Mouse (Mus musculus): ENCODE measurements around the gene 0610040J01Rik. TPM values are rescaled to one million over a fixed set of nuclear protein-coding genes. Genes with fewer than 3 reads are reported as not detected.

The 0610040J01Rik gene
- polyA plus RNA-seq, 1 experiment from 2014 or later, result 0.60 TPM

- Histone ChIP-seq H3K27me3 (replicated peaks) (peaks cover 30% of the 10 kb centered on the region), H3K4me3 (no peak overlapping the region), H3K9ac (no peak overlapping the region), H3K4me1 (replicated peaks) (no peaks in the 10 kb centered on the region), H3K4me2 (no peak overlapping the region), H3K36me3 (no peaks in the 10 kb centered on the region), H3K9me3 (replicated peaks) (no peaks in the 10 kb centered on the region), H3K27ac (ENCODE audit: poor library complexity, severe bottlenecking) (no peak overlapping the region)
- 0 out of 2 replicates have a peak, but pooled peaks have one; percentile 22 for ATAC-seq (ENCODE audit: insufficient number of reproducible peaks, low FRiP score)
- 42% methylated on average over 13 of the region's 13 CpGs for WGBS
Measured at GRCm38 (mm10) chr5:63906149-63907093, 94.3 kb downstream of the 0610040J01Rik start.

- Histone ChIP-seq H3K27me3 (replicated peaks) (peaks cover 40% of the 10 kb centered on the region), H3K4me3 (no peak overlapping the region), H3K36me3 (no peaks in the 10 kb centered on the region), H3K27ac (ENCODE audit: poor library complexity, severe bottlenecking) (no peak overlapping the region), H3K9ac (no peak overlapping the region), H3K4me2 (no peak overlapping the region), H3K4me1 (replicated peaks) (no peaks in the 10 kb centered on the region), H3K9me3 (replicated peaks) (no peaks in the 10 kb centered on the region)
- no peak for ATAC-seq (ENCODE audit: insufficient number of reproducible peaks, low FRiP score)
- WGBS, result 46% methylated on average over 4 of the region's 4 CpGs
Measured at GRCm38 (mm10) chr5:63907513-63907912, 95.3 kb downstream of the 0610040J01Rik start.

DNA sequence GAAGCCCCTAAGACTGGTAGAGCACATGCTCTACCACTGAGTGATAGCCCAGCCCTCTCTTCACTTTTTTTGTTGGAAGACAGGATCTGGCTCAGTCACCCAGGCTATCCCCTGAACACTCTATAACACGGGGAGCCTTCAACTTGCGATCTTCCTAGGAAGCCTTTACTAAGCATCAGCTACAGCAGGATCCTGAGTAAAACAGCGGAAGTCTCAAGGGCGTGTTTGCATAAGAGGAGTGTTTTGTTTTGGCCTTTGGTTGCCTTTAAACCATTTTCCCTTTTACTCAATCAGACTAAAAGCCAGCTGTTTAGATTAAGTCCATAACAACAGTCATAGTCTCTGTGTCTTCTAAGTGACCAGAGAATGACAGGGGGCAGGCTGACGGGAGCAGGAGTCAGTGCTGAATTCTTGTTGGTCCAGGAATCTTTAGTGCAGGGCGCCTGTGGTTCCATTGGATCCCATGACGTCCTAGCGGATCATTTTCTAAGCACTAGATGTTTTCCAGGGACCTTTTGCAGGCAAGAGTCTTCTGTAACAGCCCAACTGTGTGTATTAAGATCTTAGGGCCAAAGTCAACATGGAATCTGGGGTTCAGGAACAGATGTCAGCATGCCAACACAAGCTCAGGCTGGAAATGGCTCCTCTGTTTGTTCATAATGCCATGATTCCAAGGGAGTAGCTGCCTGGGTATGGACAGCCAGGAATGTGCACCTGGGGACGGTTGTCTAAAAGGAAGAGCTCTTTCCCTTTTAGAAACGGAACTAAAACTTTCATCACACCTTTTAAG, 98.2 kb downstream of the 0610040J01Rik start:
- Histone ChIP-seq H3K4me2 (no peak overlapping the region), H3K4me3 (no peak overlapping the region), H3K9me3 (replicated peaks) (no peaks in the 10 kb centered on the region), H3K4me1 (replicated peaks) (no peaks in the 10 kb centered on the region), H3K27me3 (replicated peaks) (peaks cover 29% of the 10 kb centered on the region), H3K9ac (no peak overlapping the region), H3K27ac (ENCODE audit: poor library complexity, severe bottlenecking) (no peak overlapping the region), H3K36me3 (no peaks in the 10 kb centered on the region)
- 80% methylated on average over 10 of the region's 10 CpGs for WGBS
- ATAC-seq (ENCODE audit: insufficient number of reproducible peaks, low FRiP score), result no peak

DNA sequence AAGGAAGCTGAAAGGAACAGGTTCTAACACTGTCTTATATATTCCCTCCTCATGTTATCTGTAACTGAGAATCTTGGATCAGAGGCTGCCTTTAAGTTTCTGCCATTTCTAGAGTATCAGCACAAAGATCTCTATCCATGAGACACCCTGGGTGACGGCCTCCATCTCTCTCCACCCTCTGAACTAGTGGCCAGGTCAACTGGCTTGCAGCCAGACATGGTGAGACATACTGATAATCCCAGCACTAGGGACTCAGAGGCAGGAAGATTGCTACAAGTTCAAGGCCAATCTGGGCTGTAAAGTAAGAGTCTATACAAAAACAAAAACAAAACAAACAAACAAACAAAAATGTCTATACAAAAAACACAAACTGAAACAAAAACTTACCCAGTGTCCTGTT, 102.7 kb downstream of the 0610040J01Rik start:
- Histone ChIP-seq H3K4me1 (replicated peaks) (no peaks in the 10 kb centered on the region), H3K36me3 (no peaks in the 10 kb centered on the region), H3K4me2 (no peak overlapping the region), H3K9me3 (replicated peaks) (no peaks in the 10 kb centered on the region), H3K27ac (ENCODE audit: poor library complexity, severe bottlenecking) (no peak overlapping the region), H3K27me3 (replicated peaks) (peaks cover 16% of the 10 kb centered on the region; the same call in 1 of the 2 replicates), H3K4me3 (no peak overlapping the region), H3K9ac (no peak overlapping the region)
- WGBS, result 44% methylated on average over 1 of the region's 1 CpGs
- ATAC-seq (ENCODE audit: insufficient number of reproducible peaks, low FRiP score), result no peak

DNA sequence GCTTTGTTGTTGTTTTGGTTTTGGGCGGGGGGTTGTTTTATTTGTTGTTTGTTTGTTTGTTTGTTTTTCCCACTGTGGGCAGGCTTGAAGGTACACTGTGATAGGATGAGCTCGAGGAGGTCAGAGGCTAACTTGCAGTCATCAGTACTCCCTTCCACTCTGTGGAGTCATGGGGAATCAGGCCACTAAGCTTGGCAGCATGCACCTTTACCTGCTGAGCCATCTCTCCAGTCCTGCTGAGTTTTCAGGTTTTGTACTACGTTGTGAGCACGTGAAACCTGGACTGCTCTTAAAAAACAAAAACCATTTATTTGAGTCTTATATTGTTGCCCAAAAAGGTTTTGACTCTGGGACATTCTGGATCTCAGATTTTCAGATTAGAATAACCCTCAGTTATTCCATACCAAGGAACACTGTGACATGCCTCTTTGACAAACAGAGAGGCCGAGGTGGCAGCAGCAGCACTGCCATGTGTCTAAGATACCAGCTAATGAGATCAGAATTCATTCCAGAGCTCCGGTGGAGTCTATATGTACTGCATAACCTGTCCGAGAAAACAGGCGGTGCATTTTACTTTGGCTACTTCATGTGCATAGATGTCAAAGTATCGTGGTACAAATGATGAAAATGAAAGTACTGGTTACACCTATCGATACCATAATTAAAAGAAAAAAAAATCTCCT, 104.4 kb downstream of the 0610040J01Rik start:
- Histone ChIP-seq H3K27me3 (replicated peaks) (peaks cover 8% of the 10 kb centered on the region; the same call in 1 of the 2 replicates), H3K36me3 (no peaks in the 10 kb centered on the region), H3K9ac (no peak overlapping the region), H3K9me3 (replicated peaks) (no peaks in the 10 kb centered on the region), H3K4me3 (no peak overlapping the region), H3K4me2 (no peak overlapping the region), H3K27ac (ENCODE audit: poor library complexity, severe bottlenecking) (no peak overlapping the region), H3K4me1 (replicated peaks) (no peaks in the 10 kb centered on the region)
- WGBS, result 83% methylated on average over 10 of the region's 10 CpGs
- ATAC-seq (ENCODE audit: insufficient number of reproducible peaks, low FRiP score), result no peak

DNA sequence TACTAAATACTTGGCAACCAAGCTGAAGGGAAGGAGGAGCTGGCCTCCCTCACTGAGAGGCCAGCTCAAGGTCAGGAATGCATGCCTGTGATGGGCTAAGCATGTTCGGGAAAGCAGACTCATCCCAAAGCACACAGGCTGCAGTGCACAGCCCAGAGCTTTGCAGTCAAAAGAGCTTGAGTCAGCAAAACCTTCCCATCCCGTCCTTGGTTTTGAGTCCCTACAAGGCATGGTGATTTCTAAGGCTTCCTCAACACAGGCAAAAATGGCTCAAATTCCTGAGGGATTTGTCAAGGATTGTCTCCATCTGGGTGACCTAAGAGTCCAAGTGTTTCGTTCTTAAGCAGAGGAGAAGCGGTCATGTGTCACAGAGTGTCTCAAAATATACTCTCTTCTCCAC, 106.0 kb downstream of the 0610040J01Rik start:
- Histone ChIP-seq H3K9me3 (replicated peaks) (no peaks in the 10 kb centered on the region), H3K4me2 (no peak overlapping the region), H3K27ac (ENCODE audit: poor library complexity, severe bottlenecking) (no peak overlapping the region), H3K4me3 (no peak overlapping the region), H3K27me3 (replicated peaks) (no peaks in the 10 kb centered on the region), H3K9ac (no peak overlapping the region), H3K4me1 (replicated peaks) (no peaks in the 10 kb centered on the region), H3K36me3 (no peaks in the 10 kb centered on the region)
- peak; percentile 45; the same call in 1 of the 2 replicates for ATAC-seq (ENCODE audit: insufficient number of reproducible peaks, low FRiP score)
- WGBS, result 59% methylated on average over 4 of the region's 4 CpGs

DNA sequence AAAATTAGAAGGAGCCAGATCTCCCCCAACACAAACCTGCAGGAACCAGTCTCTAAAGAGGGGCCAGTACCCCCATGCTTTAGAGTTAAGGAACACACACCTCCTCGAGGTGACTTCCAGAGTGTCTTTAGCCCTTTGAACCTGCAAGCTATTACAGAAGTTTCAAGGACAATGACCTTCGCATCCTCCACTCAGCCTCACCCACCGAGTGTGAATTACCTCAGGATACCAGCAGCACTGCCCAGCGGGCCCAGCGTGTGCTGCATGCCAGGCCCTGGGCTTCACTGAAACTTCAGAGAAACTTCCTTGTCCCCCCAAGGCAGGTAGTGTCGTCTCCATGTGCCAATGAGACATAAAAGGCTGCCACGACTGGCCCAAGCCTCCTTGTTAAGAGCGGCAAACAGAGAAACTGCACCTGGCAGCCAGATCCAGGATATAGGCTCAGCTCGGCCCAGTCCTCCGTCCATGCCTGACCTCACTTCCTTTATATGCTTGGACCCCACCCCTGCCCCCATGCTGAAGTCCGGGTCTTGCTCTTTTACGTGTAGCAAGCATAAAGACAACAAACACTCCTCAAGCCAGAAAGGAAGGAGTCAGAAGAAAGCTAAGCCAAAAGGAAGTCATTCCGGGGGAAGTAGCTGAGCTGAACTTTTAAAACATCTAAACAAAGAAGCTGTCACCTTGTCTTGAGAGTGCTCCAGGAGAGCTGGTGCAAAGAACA, 111.3 kb downstream of the 0610040J01Rik start:
- Histone ChIP-seq H3K4me3 (no peak overlapping the region), H3K36me3 (peaks cover 26% of the 10 kb centered on the region), H3K27ac (ENCODE audit: poor library complexity, severe bottlenecking) (no peak overlapping the region), H3K4me2 (no peak overlapping the region), H3K9me3 (replicated peaks) (peaks cover 20% of the 10 kb centered on the region; the same call in 1 of the 2 replicates), H3K9ac (no peak overlapping the region), H3K27me3 (replicated peaks) (no peaks in the 10 kb centered on the region), H3K4me1 (replicated peaks) (no peaks in the 10 kb centered on the region; the same call in 1 of the 2 replicates)
- WGBS, result 73% methylated on average over 13 of the region's 13 CpGs
- ATAC-seq (ENCODE audit: insufficient number of reproducible peaks, low FRiP score), result peak; percentile 42; the same call in 1 of the 2 replicates

- H3K4me2 ChIP-seq, result no peak overlapping the region
- no peaks in the 10 kb centered on the region for H3K27me3 ChIP-seq (replicated peaks)
- WGBS, result 77% methylated on average over 14 of the region's 14 CpGs
- H3K27ac ChIP-seq (ENCODE audit: poor library complexity, severe bottlenecking), result 0 out of 2 replicates have a peak overlapping the region, but pooled peaks have one; percentile 29
- H3K4me3 ChIP-seq, result no peak overlapping the region
- no peak overlapping the region for H3K9ac ChIP-seq
- peaks cover 40% of the 10 kb centered on the region for H3K36me3 ChIP-seq
- no peaks in the 10 kb centered on the region; the same call in 1 of the 2 replicates for H3K4me1 ChIP-seq (replicated peaks)
- H3K9me3 ChIP-seq (replicated peaks), result peaks cover 20% of the 10 kb centered on the region; the same call in 1 of the 2 replicates
- no peak for ATAC-seq (ENCODE audit: insufficient number of reproducible peaks, low FRiP score)
Measured at GRCm38 (mm10) chr5:63925035-63925628, 113.0 kb downstream of the 0610040J01Rik start.

GRCm38 (mm10) chr5:63930824-63931358, 118.7 kb downstream of the 0610040J01Rik start:
- WGBS, result 57% methylated on average over 4 of the region's 4 CpGs
- Histone ChIP-seq H3K36me3 (peaks cover 34% of the 10 kb centered on the region), H3K27me3 (replicated peaks) (no peaks in the 10 kb centered on the region), H3K9me3 (replicated peaks) (peaks cover 19% of the 10 kb centered on the region; the same call in 1 of the 2 replicates), H3K9ac (no peak overlapping the region), H3K4me1 (replicated peaks) (peaks cover 9% of the 10 kb centered on the region), H3K4me2 (no peak overlapping the region), H3K4me3 (no peak overlapping the region), H3K27ac (ENCODE audit: poor library complexity, severe bottlenecking) (no peak overlapping the region)
- no peak for ATAC-seq (ENCODE audit: insufficient number of reproducible peaks, low FRiP score)

DNA sequence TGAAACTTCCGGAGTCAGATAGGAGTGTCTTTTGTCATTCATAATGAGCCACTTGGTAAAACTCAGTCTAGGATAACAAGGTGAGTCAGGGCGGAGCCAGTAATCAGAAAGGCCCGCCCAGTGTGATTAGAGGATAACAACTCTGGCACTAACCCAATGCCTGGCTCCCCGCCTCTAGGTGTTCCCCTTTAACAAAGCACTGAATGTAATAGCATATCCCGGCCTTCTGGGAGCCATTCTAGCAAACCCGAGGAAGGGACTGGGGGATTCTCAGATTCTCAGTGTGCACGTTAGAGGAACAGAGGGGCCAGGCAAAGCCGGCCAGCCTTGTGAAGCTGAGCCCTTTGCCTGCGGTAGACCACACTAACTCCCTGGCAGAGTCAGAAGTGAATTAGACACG, 120.7 kb downstream of the 0610040J01Rik start:
- Histone ChIP-seq H3K36me3 (peaks cover 21% of the 10 kb centered on the region), H3K4me3 (no peak overlapping the region), H3K9ac (no peak overlapping the region), H3K4me1 (replicated peaks) (peaks cover 9% of the 10 kb centered on the region), H3K27me3 (replicated peaks) (no peaks in the 10 kb centered on the region), H3K9me3 (replicated peaks) (peaks cover 6% of the 10 kb centered on the region; the same call in 1 of the 2 replicates), H3K27ac (ENCODE audit: poor library complexity, severe bottlenecking) (no peak overlapping the region), H3K4me2 (0 out of 2 replicates have a peak overlapping the region, but pooled peaks have one; percentile 3)
- ATAC-seq (ENCODE audit: insufficient number of reproducible peaks, low FRiP score), result no peak; the same call in 1 of the 2 replicates
- 35% methylated on average over 10 of the region's 10 CpGs for WGBS
